Mouse (Mus musculus) hindbrain, embryonic 11.5 days (tissue): ENCODE results near the gene Gli3. TPM values are rescaled to one million over a fixed set of nuclear protein-coding genes. Genes with fewer than 3 reads are reported as not detected.

ENCODE experiments used
- ATAC-seq: fragments of 200-750 bp; cut with Nextera tagmentation; 2 replicates; pipeline ENCODE4 v1.8.0; 2017; ENCODE audit warnings: mild to moderate bottlenecking, moderate TSS enrichment, moderate library complexity; ENCODE audit not compliant: low FRiP score
- DNase-seq: peaks from one replicate; pipeline ENCODE4 v3.0.0-alpha.2; 2015; ENCODE audit warnings: low spot score
- H3K27ac ChIP-seq: fragments of 300-500 bp; sonication (generic); 2 replicates; pipeline ENCODE4 v1.5.1; 2014; ENCODE audit warnings: mild to moderate bottlenecking, low read depth, low read length
- H3K27me3 ChIP-seq: fragments of 300-500 bp; sonication (generic); 2 replicates; pipeline ENCODE4 v1.6.1; 2014; ENCODE audit warnings: mild to moderate bottlenecking, low read length, moderate library complexity, mixed read lengths; ENCODE audit not compliant: control insufficient read depth, insufficient read depth
- H3K36me3 ChIP-seq: fragments of 300-500 bp; sonication (generic); 2 replicates; pipeline ENCODE4 v1.6.1; 2014; ENCODE audit warnings: mild to moderate bottlenecking, low read length, moderate library complexity, mixed read lengths; ENCODE audit not compliant: control insufficient read depth, insufficient read depth
- H3K4me1 ChIP-seq: fragments of 300-500 bp; sonication (generic); replicated peaks from 2 replicates; pipeline ENCODE4 v1.6.1; 2014; ENCODE audit warnings: low read length, mixed read lengths; ENCODE audit not compliant: control insufficient read depth, insufficient read depth
- H3K4me2 ChIP-seq: fragments of 300-500 bp; sonication (generic); replicated peaks from 2 replicates; pipeline ENCODE4 v1.6.1; 2014; ENCODE audit warnings: mild to moderate bottlenecking, low read depth, low read length
- H3K4me3 ChIP-seq: fragments of 300-500 bp; sonication (generic); 2 replicates; pipeline ENCODE4 v1.5.1; 2014; ENCODE audit warnings: low read depth, low read length
- H3K9ac ChIP-seq: fragments of 300-500 bp; sonication (generic); 2 replicates; pipeline ENCODE4 v1.6.1; 2014; ENCODE audit warnings: low read depth, low read length
- H3K9me3 ChIP-seq: fragments of 300-500 bp; sonication (generic); 2 replicates; pipeline ENCODE4 v1.6.1; 2016; ENCODE audit warnings: low read length; ENCODE audit not compliant: control insufficient read depth
- whole genome bisulfite sequencing: fragments of 180-500 bp; shearing (Covaris S2); extraction: QIAGEN DNeasy Blood & Tissue Kit; methylation state at CpG from one replicate; pipeline ENCODE4 v1.1.7; 2014; 5-methylcytosine and 5-hydroxymethylcytosine counted together
- polyA plus RNA-seq: library from polyadenylated mRNA; unstranded; fragments of >200 nt; fragmentation: Nextera tagmentation; extraction: Ambion mirVana; gene quantifications from 2 replicates; pipeline ENCODE4 v1.2.1, GENCODE M21; 2014

The Gli3 gene
- polyA plus RNA-seq, 1 experiment from 2014 or later: 34.5 TPM

GRCm38 (mm10) chr13:15714726-15715437 lies 251.8 kb downstream of the Gli3 start:
- Histone ChIP-seq H3K9me3 (no peaks in the 10 kb centered on the region), H3K27ac (peak overlapping the region; percentile 67; the same call in 1 of the 2 replicates), H3K36me3 (no peaks in the 10 kb centered on the region), H3K4me1 (0 out of 2 replicates have a peak, but pooled peaks cover 4% of the 10 kb centered on the region), H3K4me2 (no peak overlapping the region), H3K27me3 (no peaks in the 10 kb centered on the region), H3K4me3 (no peak overlapping the region), H3K9ac (no peak overlapping the region)
- ATAC-seq: peak; percentile 73
- 29% methylated on average over 8 of the region's 8 CpGs for WGBS
- DNase-seq: peak; percentile 63

DNA sequence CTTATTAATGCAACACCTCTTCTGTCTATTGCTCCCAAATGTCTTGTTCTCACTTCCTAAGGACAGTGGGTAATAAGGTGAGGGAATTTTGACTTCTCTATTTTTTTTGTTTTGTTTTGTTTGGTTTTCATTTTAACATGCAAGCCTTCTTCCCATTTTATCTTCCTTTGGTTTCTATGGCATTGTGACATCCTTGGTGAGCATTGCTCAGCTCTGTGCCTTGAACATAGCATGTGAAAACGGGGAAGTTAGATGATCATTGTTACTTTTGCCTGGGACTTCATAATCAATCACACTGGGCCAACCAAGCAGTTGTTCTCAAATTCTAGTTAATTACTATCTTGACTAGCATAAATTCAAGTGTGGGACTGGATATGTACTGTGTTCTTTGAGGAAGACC lies 258.4 kb downstream of the Gli3 start:
- WGBS: 93% methylated on average over 1 of the region's 1 CpGs

DNA sequence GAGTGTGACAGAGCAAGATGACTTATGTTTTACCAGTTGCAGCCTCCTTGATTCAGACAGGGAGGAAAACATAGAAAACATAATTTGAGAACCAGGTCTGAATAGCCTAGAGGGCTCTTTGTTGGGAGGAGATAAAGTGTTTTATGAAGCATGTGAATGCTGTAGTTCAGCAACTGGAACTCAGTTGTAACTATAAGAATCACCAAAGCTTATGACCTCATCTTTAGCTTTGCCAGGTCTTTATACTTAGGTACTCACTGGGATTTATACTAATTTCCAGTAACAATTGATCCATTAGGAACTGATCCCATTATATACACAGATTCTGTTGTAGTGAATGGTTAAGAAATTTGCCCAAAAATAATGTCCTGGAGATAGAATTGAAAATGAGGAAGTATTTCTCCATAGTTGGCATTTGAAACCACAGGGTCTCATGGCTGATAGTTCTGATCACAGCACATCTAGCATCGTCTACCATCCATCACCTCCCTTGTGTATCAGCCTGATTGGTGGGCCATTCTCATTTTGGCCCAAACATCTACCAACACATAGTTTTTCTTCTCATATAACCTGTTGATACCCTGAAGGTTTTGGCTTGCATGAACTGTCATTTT lies 259.8 kb downstream of the Gli3 start:
- Histone ChIP-seq H3K27ac (no peak overlapping the region), H3K4me3 (no peak overlapping the region), H3K36me3 (peaks cover 14% of the 10 kb centered on the region; the same call in 1 of the 2 replicates), H3K4me1 (no peaks in the 10 kb centered on the region), H3K9ac (no peak overlapping the region), H3K27me3 (no peaks in the 10 kb centered on the region), H3K4me2 (no peak overlapping the region), H3K9me3 (no peaks in the 10 kb centered on the region)
- no peak for ATAC-seq
- WGBS: 85% methylated on average over 1 of the region's 1 CpGs
- DNase-seq: no peak

More for the DNA sequence above, 258.4 kb downstream of the Gli3 start:
- Histone ChIP-seq H3K36me3 (peaks cover 14% of the 10 kb centered on the region; the same call in 1 of the 2 replicates), H3K4me2 (no peak overlapping the region), H3K27ac (no peak overlapping the region), H3K4me3 (no peak overlapping the region), H3K4me1 (no peaks in the 10 kb centered on the region), H3K9me3 (no peaks in the 10 kb centered on the region), H3K27me3 (no peaks in the 10 kb centered on the region), H3K9ac (no peak overlapping the region)
- no peak for ATAC-seq
- no peak for DNase-seq

- Histone ChIP-seq H3K27ac (no peak overlapping the region), H3K4me2 (no peak overlapping the region), H3K4me3 (no peak overlapping the region), H3K9me3 (no peaks in the 10 kb centered on the region), H3K9ac (no peak overlapping the region), H3K27me3 (no peaks in the 10 kb centered on the region), H3K4me1 (no peaks in the 10 kb centered on the region), H3K36me3 (peaks cover 14% of the 10 kb centered on the region; the same call in 1 of the 2 replicates)
- ATAC-seq: no peak
- 95% methylated on average over 10 of the region's 10 CpGs for WGBS
- no peak for DNase-seq
Observed at GRCm38 (mm10) chr13:15724723-15725122, 261.7 kb downstream of the Gli3 start.

- Histone ChIP-seq H3K4me3 (no peak overlapping the region), H3K9me3 (no peaks in the 10 kb centered on the region), H3K9ac (no peak overlapping the region), H3K4me2 (no peak overlapping the region), H3K27ac (no peak overlapping the region), H3K4me1 (no peaks in the 10 kb centered on the region), H3K36me3 (no peaks in the 10 kb centered on the region), H3K27me3 (no peaks in the 10 kb centered on the region)
- 81% methylated on average over 1 of the region's 1 CpGs for WGBS
- ATAC-seq (no peak), DNase-seq (no peak)
Observed at GRCm38 (mm10) chr13:15741771-15742170, 278.7 kb downstream of the Gli3 start.

DNA sequence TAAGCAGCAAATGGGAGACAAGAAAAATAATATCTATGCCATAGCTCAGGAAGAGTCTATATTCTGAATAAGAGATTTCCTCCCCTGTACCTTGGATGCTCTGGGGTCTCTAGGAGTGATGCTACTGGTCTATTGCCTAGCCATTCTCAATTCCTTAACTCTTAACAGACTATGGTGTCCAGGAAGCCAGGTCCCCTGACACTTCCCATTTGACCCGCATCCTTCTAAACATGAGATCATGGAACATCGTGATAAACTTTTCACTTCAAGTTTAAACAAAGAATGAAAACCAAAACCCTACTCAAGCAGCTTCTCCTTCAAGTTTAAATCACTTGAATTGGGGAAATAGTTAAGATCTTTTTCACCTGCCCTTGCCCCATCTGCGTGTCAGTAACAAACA lies 279.3 kb downstream of the Gli3 start:
- H3K27me3 ChIP-seq: no peaks in the 10 kb centered on the region
- no peaks in the 10 kb centered on the region for H3K4me1 ChIP-seq
- ATAC-seq (no peak), DNase-seq (no peak)
- no peaks in the 10 kb centered on the region for H3K36me3 ChIP-seq
- no peak overlapping the region for H3K4me3 ChIP-seq
- H3K9me3 ChIP-seq: no peaks in the 10 kb centered on the region
- no peak overlapping the region for H3K27ac ChIP-seq
- WGBS: 86% methylated on average over 3 of the region's 3 CpGs
- H3K4me2 ChIP-seq: no peak overlapping the region
- H3K9ac ChIP-seq: no peak overlapping the region

GRCm38 (mm10) chr13:15742777-15743176 lies 279.7 kb downstream of the Gli3 start:
- no peak for ATAC-seq
- 84% methylated on average over 4 of the region's 4 CpGs for WGBS
- H3K9ac ChIP-seq: no peak overlapping the region
- no peak overlapping the region for H3K4me2 ChIP-seq
- no peak overlapping the region for H3K27ac ChIP-seq
- H3K27me3 ChIP-seq: no peaks in the 10 kb centered on the region
- H3K9me3 ChIP-seq: no peaks in the 10 kb centered on the region
- no peaks in the 10 kb centered on the region for H3K36me3 ChIP-seq
- H3K4me1 ChIP-seq: no peaks in the 10 kb centered on the region
- DNase-seq: no peak
- no peak overlapping the region for H3K4me3 ChIP-seq

DNA sequence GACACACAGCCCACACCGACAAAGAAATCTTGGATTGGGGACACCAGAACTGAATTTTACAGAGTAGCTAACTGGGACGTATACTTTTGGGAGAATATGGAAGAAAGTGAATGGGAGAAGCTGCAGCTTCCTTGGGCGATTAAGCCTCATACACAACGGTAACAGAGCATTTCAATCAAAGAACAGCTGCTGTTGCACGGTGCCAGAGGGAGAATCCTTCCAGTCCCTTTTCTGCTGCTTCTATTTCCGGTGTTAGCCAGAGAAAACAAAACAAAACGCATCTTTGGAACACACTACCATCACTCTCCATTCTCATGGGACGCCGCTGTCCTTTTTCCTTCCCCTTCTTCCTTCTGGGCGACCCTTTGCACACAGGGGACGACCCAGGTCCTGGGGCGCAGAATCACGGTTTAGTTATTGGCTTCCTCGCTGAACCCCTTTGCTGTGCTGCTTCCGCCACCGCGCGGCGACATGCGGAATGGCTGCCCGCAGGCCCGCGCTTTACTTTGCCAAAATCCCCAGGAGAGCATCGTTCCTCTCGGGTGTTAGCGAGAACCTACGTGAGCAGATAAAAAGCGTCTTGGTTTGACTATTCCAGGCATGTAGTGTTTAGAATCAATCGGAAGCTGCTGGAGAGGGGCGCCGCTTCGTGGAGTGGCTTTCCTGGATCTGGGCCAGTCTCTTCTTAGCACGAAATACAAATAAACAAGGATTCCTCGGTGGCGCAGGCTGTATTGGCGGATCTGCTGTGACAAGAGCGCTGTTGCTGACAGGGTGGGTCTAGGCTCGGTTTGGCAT lies 296.0 kb downstream of the Gli3 start:
- peak overlapping the region; percentile 32 for H3K27ac ChIP-seq
- DNase-seq: peak; percentile 91
- WGBS: 5% methylated on average over 38 of the region's 38 CpGs

More for the DNA sequence above, 296.0 kb downstream of the Gli3 start:
- Histone ChIP-seq H3K4me1 (no peaks in the 10 kb centered on the region; the same call in 1 of the 2 replicates), H3K4me3 (peak overlapping the region; percentile 31), H3K36me3 (no peaks in the 10 kb centered on the region), H3K4me2 (peak overlapping the region; percentile 45), H3K27me3 (no peaks in the 10 kb centered on the region), H3K9me3 (no peaks in the 10 kb centered on the region), H3K9ac (peak overlapping the region; percentile 51)
- peak; percentile 92 for ATAC-seq
